In genomic region chr2:31269188-31269587, GRCm38 (mm10) we compare ENCODE assay signal across 21 mouse cellular contexts. TPM values are rescaled to one million over a fixed set of nuclear protein-coding genes. Genes with fewer than 3 reads are reported as not detected.
DNase-seq lines count a peak whose midpoint lies in the region; ATAC-seq and TF ChIP-seq lines count a peak whose summit lies in the region.
"Had no signal": no experiment of that assay in that cellular context is flagged by ENCODE, and none has a peak within 500 bp of the region (broad histone marks: within the 10 kb centered on the region; RNA-seq: fewer than 3 reads in every experiment).

No protein-coding gene starts in this region.

- H3K9ac ChIP-seq in hindbrain, embryonic 12.5 days, result no peak overlapping the region
- H3K9ac ChIP-seq in hindbrain, embryonic 14.5 days, result no peak overlapping the region
- no peak overlapping the region for H3K9ac ChIP-seq in limb, embryonic 11.5 days (ENCODE audit: low read length)
- H3K9ac ChIP-seq: neural tube, embryonic 12.5 days had no signal

- 93% methylated on average over 6 of the region's 6 CpGs for whole genome bisulfite sequencing in hindbrain, embryonic 12.5 days
- WGBS in hindbrain, embryonic 14.5 days, result 82% methylated on average over 6 of the region's 6 CpGs
- 96% methylated on average over 6 of the region's 6 CpGs for WGBS in limb, embryonic 11.5 days

- peak; percentile 43 to 45 for DNase-seq in cerebellum, adult 18-20 months
- DNase-seq in cerebellum, adult 9-11 months, result no peak
- DNase-seq in hindbrain, embryonic 14.5 days (ENCODE audit: low spot score), result no peak
- DNase-seq in layer of hippocampus, adult 2 months (ENCODE audit: low spot score in 2 of 2), result peak in 1 of 2 experiments; percentile 20
- DNase-seq in layer of hippocampus, adult 8-10 months (ENCODE audit: low spot score in 2 of 2), result no peak
- no peak for DNase-seq in limb, embryonic 11.5 days (ENCODE audit: low spot score)
- no peak for DNase-seq in adrenal gland, postnatal 14 days
- DNase-seq: gastrocnemius, postnatal 14 days; heart, adult 2 months; heart, postnatal 36 days; layer of hippocampus, postnatal 36 days; lung, postnatal 10 days; spleen, adult 18-20 months; thymus, adult 18-20 months had no signal

- H3K9me3 ChIP-seq in hindbrain, embryonic 12.5 days (replicated peaks), result no peaks in the 10 kb centered on the region
- no peaks in the 10 kb centered on the region for H3K9me3 ChIP-seq in hindbrain, embryonic 14.5 days (ENCODE audit: control insufficient read depth, low read length)
- no peaks in the 10 kb centered on the region for H3K9me3 ChIP-seq in limb, embryonic 11.5 days (ENCODE audit: control insufficient read depth, low read length)
- H3K9me3 ChIP-seq: G1E; neural tube, embryonic 12.5 days had no signal

- 0 out of 2 replicates have a peak overlapping the region, but pooled peaks have one; percentile 71 for H3K27ac ChIP-seq in hindbrain, embryonic 12.5 days
- no peak overlapping the region for H3K27ac ChIP-seq in hindbrain, embryonic 14.5 days
- peak overlapping the region; percentile 67 for H3K27ac ChIP-seq in layer of hippocampus, adult 2 months
- 0 out of 2 replicates have a peak overlapping the region, but pooled peaks have one; percentile 52 for H3K27ac ChIP-seq in limb, embryonic 11.5 days (replicated peaks; ENCODE audit: low read depth, low read length)
- H3K27ac ChIP-seq: heart, adult 2 months; neural tube, embryonic 12.5 days had no signal

- H3K27me3 ChIP-seq in hindbrain, embryonic 12.5 days, result no peaks in the 10 kb centered on the region
- H3K27me3 ChIP-seq in hindbrain, embryonic 14.5 days (ENCODE audit: control insufficient read depth, insufficient read depth, low read length), result no peaks in the 10 kb centered on the region
- H3K27me3 ChIP-seq in limb, embryonic 11.5 days (ENCODE audit: control insufficient read depth, insufficient read depth, low read length), result no peaks in the 10 kb centered on the region
- H3K27me3 ChIP-seq: neural tube, embryonic 12.5 days had no signal

- no peak for TF ChIP-seq CTCF in layer of hippocampus, adult 2 months (conservative IDR thresholded peaks at IDR 0.05)

- ATAC-seq in hindbrain, embryonic 12.5 days (ENCODE audit: low FRiP score), result no peak
- ATAC-seq in hindbrain, embryonic 14.5 days (ENCODE audit: low FRiP score), result no peak
- ATAC-seq in limb, embryonic 11.5 days (ENCODE audit: insufficient number of reproducible peaks, low FRiP score, low TSS enrichment, low read depth), result no peak
- ATAC-seq: CD4-positive, CD25-positive, alpha-beta regulatory T cell, adult 4 months; intestine, embryonic 16.5 days had no signal

- H3K4me2 ChIP-seq in hindbrain, embryonic 12.5 days (replicated peaks), result no peak overlapping the region
- H3K4me2 ChIP-seq in hindbrain, embryonic 14.5 days (replicated peaks), result no peak overlapping the region
- no peak overlapping the region for H3K4me2 ChIP-seq in limb, embryonic 11.5 days (ENCODE audit: low read depth, severe bottlenecking)
- H3K4me2 ChIP-seq: neural tube, embryonic 12.5 days had no signal

- H3K4me1 ChIP-seq in hindbrain, embryonic 12.5 days, result peaks cover 51% of the 10 kb centered on the region
- peaks cover 44% of the 10 kb centered on the region for H3K4me1 ChIP-seq in hindbrain, embryonic 14.5 days (replicated peaks; ENCODE audit: control insufficient read depth, insufficient read depth, low read length)
- H3K4me1 ChIP-seq in limb, embryonic 11.5 days (ENCODE audit: control insufficient read depth, insufficient read depth, low read length), result peaks cover 16% of the 10 kb centered on the region
- H3K4me1 ChIP-seq: megakaryocyte, embryonic 14.5 days had no signal

- no peak overlapping the region for H3K4me3 ChIP-seq in hindbrain, embryonic 12.5 days
- no peak overlapping the region for H3K4me3 ChIP-seq in hindbrain, embryonic 14.5 days (replicated peaks; ENCODE audit: low read length)
- H3K4me3 ChIP-seq in layer of hippocampus, adult 2 months, result no peak overlapping the region
- H3K4me3 ChIP-seq in limb, embryonic 11.5 days (ENCODE audit: low read depth, low read length), result no peak overlapping the region
- H3K4me3 ChIP-seq: heart, adult 2 months; megakaryocyte, embryonic 14.5 days; neural tube, embryonic 12.5 days had no signal

- no peaks in the 10 kb centered on the region for H3K36me3 ChIP-seq in hindbrain, embryonic 12.5 days
- H3K36me3 ChIP-seq in hindbrain, embryonic 14.5 days (replicated peaks; ENCODE audit: control insufficient read depth, insufficient read depth), result peaks cover 4% of the 10 kb centered on the region
- H3K36me3 ChIP-seq in limb, embryonic 11.5 days (ENCODE audit: control insufficient read depth, insufficient read depth, low read length), result no peaks in the 10 kb centered on the region; the same call in none of the 2 replicates
- H3K36me3 ChIP-seq: G1E; neural tube, embryonic 12.5 days had no signal

RNA-seq across cellular contexts. Expression of gene Ncs1, which starts 23.6 kb away (rescaled TPM):
- 99.8 and 107 TPM in 2 replicates for polyA plus RNA-seq in hindbrain, embryonic 12.5 days (2016; fragmentation: Nextera tagmentation; extraction: Ambion mirVana)
- 213 TPM in 2 replicates for polyA plus RNA-seq in hindbrain, embryonic 14.5 days (2014; fragmentation: Nextera tagmentation; extraction: Ambion mirVana)
- 100 to 1,000 TPM; 285 to 294 TPM for total RNA-seq in layer of hippocampus, adult 2 months (2021)
- 100 to 1,000 TPM; 243 to 310 (median 283) TPM for total RNA-seq in layer of hippocampus, adult 8-10 months (2022)
- polyA plus RNA-seq in limb, embryonic 11.5 days (2014; fragmentation: Nextera tagmentation; extraction: Ambion mirVana), result 59.6 and 61.9 TPM in 2 replicates
- 3.4 and 4.2 TPM in 2 replicates for total RNA-seq in adrenal gland, postnatal 14 days (2021)
- total RNA-seq: monocyte, adult 5-6 weeks had no signal
- polyA plus RNA-seq: G1E had no signal

RNA-seq across cellular contexts. Expression of gene Hmcn2, which starts 45.0 kb away (rescaled TPM):
- polyA plus RNA-seq in hindbrain, embryonic 12.5 days (2016; fragmentation: Nextera tagmentation; extraction: Ambion mirVana), result 0.30 and 0.33 TPM in 2 replicates
- 0.14 and 0.37 TPM in 2 replicates for polyA plus RNA-seq in hindbrain, embryonic 14.5 days (2014; fragmentation: Nextera tagmentation; extraction: Ambion mirVana)
- under 1 TPM; 0.32 to 0.51 TPM for total RNA-seq in layer of hippocampus, adult 2 months (2021)
- under 1 TPM; 0.17 to 0.34 (median 0.23) TPM for total RNA-seq in layer of hippocampus, adult 8-10 months (2022)
- not detected in 2 replicates for polyA plus RNA-seq in limb, embryonic 11.5 days (2014; fragmentation: Nextera tagmentation; extraction: Ambion mirVana)
- total RNA-seq in adrenal gland, postnatal 14 days (2021), result 4.3 and 5.8 TPM in 2 replicates
- total RNA-seq: monocyte, adult 5-6 weeks had no signal
- polyA plus RNA-seq: G1E had no signal

Comparison
In these comparisons a context has a peak if more than half of its experiments do, and no peak if none do; other contexts are left out.
1. DNase-seq: peak in cerebellum, adult 18-20 months (2 of 2); none in cerebellum, adult 9-11 months (single experiment), hindbrain, embryonic 14.5 days (single experiment), layer of hippocampus, adult 8-10 months (0 of 2), limb, embryonic 11.5 days (single experiment) and adrenal gland, postnatal 14 days (single experiment).
2. RNA of gene Ncs1, which starts 23.6 kb away (total RNA-seq): 243 to 310 TPM in layer of hippocampus, adult 8-10 months and 285 to 294 TPM in layer of hippocampus, adult 2 months; 3.4 to 4.2 TPM in adrenal gland, postnatal 14 days; every median in the first group is over 10 times any median in the second.